Mouse (Mus musculus): ENCODE measurements around the gene Ror2. TPM values are rescaled to one million over a fixed set of nuclear protein-coding genes. Genes with fewer than 3 reads are reported as not detected.

Gene Ror2
- polyA plus RNA-seq, 1 experiment = not detected

DNA sequence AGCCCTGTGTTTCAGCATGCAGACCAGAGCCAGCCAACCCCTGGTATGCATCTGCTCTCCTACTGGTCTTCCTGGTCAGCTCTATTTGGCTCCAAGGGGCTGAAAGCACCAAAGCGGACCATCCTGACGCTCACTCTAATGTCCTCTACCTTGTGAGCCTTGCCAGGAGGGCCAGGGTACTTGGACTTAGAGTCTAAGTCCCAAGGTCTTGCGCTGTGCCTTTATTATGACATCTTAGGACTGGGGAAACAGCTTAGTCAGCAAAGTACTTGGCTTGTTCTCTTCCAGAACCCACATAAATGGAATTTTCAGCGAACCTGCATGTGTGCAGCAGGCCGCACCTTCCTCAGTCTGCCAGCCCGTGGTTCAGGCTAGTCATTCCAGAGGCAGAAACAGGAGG lies 93.6 kb downstream of the Ror2 start:
- Histone ChIP-seq H3K4me3 (replicated peaks; ENCODE audit: control insufficient read depth, low read depth, low read length) (no peak overlapping the region), H3K4me1 (ENCODE audit: control insufficient read depth, insufficient read depth, low read length) (no peaks in the 10 kb centered on the region), H3K27ac (ENCODE audit: control insufficient read depth, insufficient read depth, low read depth, low read length, poor library complexity) (no peak overlapping the region)
- 74% methylated on average over 6 of the region's 6 CpGs for WGBS
- TF ChIP-seq CTCF (IDR thresholded peaks at IDR 0.05; ENCODE audit: control insufficient read depth, insufficient read depth, low read length) (no peak), POLR2A (IDR thresholded peaks at IDR 0.05; ENCODE audit: borderline replicate concordance, control insufficient read depth, low read depth, low read length) (no peak)

- TF ChIP-seq CTCF (IDR thresholded peaks at IDR 0.05; ENCODE audit: control insufficient read depth, insufficient read depth, low read length) = no peak
- no peak for TF ChIP-seq POLR2A (IDR thresholded peaks at IDR 0.05; ENCODE audit: borderline replicate concordance, control insufficient read depth, low read depth, low read length)
- no peaks in the 10 kb centered on the region for H3K4me1 ChIP-seq (ENCODE audit: control insufficient read depth, insufficient read depth, low read length)
- WGBS = 67% methylated on average over 7 of the region's 7 CpGs
- no peak overlapping the region for H3K4me3 ChIP-seq (replicated peaks; ENCODE audit: control insufficient read depth, low read depth, low read length)
- no peak overlapping the region for H3K27ac ChIP-seq (ENCODE audit: control insufficient read depth, insufficient read depth, low read depth, low read length, poor library complexity)
These were observed 94.3 kb downstream of the Ror2 start for GRCm38 (mm10) chr13:53191657-53192056.

DNA sequence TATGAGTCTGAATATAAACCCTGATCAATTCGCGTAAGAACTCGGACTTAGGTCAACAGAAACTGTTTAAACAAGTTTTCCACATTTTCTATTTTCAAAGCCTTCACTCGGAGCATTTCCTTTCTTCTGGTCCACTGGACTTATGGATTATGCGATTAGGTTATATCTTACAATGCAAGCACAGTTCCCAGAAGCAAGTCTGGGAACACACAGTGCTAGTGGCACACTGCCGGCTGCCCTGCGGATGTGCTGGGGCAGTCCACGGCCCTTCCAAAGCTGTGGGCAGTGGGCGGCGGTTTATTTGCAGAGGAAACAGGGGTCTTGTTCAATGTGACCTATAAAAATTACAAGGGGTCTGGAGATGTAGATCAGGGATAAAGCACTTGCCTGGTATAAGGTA lies 97.0 kb downstream of the Ror2 start:
- WGBS = 86% methylated on average over 10 of the region's 10 CpGs
- no peak overlapping the region for H3K27ac ChIP-seq (ENCODE audit: control insufficient read depth, insufficient read depth, low read depth, low read length, poor library complexity)
- H3K4me1 ChIP-seq (ENCODE audit: control insufficient read depth, insufficient read depth, low read length) = no peaks in the 10 kb centered on the region
- TF ChIP-seq POLR2A (IDR thresholded peaks at IDR 0.05; ENCODE audit: borderline replicate concordance, control insufficient read depth, low read depth, low read length) = no peak
- no peak for TF ChIP-seq CTCF (IDR thresholded peaks at IDR 0.05; ENCODE audit: control insufficient read depth, insufficient read depth, low read length)
- no peak overlapping the region for H3K4me3 ChIP-seq (replicated peaks; ENCODE audit: control insufficient read depth, low read depth, low read length)

- Histone ChIP-seq H3K4me1 (ENCODE audit: control insufficient read depth, insufficient read depth, low read length) (no peaks in the 10 kb centered on the region), H3K4me3 (replicated peaks; ENCODE audit: control insufficient read depth, low read depth, low read length) (no peak overlapping the region), H3K27ac (ENCODE audit: control insufficient read depth, insufficient read depth, low read depth, low read length, poor library complexity) (no peak overlapping the region)
- TF ChIP-seq CTCF (IDR thresholded peaks at IDR 0.05; ENCODE audit: control insufficient read depth, insufficient read depth, low read length) = no peak
- no peak for TF ChIP-seq POLR2A (IDR thresholded peaks at IDR 0.05; ENCODE audit: borderline replicate concordance, control insufficient read depth, low read depth, low read length)
- 88% methylated on average over 1 of the region's 1 CpGs for WGBS
These were observed 101.1 kb downstream of the Ror2 start for GRCm38 (mm10) chr13:53184858-53185257.

DNA sequence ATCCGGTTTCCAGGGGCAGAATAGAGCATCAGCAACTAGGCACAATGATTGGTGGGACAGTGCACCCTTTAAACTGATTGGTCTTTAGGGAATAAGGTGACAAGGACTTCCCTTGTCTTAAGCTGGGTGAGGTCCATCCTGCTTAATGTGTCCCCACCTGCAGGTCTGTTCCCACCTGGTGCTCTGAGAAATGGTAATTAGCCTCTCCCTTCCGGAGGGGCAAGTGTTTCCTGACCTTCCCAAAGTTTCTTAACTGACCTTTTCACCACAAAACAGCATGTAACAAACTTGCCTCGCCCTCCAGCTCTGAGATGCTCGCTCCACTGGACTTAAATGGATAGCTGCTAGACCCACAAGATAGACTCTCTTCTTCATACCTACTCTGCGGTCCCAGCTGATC lies 101.8 kb downstream of the Ror2 start:
- Histone ChIP-seq H3K27ac (ENCODE audit: control insufficient read depth, insufficient read depth, low read depth, low read length, poor library complexity) (no peak overlapping the region), H3K4me3 (replicated peaks; ENCODE audit: control insufficient read depth, low read depth, low read length) (no peak overlapping the region), H3K4me1 (ENCODE audit: control insufficient read depth, insufficient read depth, low read length) (no peaks in the 10 kb centered on the region)
- WGBS = 71% methylated on average over 5 of the region's 5 CpGs
- TF ChIP-seq POLR2A (IDR thresholded peaks at IDR 0.05; ENCODE audit: borderline replicate concordance, control insufficient read depth, low read depth, low read length) (no peak), CTCF (IDR thresholded peaks at IDR 0.05; ENCODE audit: control insufficient read depth, insufficient read depth, low read length) (no peak)

DNA sequence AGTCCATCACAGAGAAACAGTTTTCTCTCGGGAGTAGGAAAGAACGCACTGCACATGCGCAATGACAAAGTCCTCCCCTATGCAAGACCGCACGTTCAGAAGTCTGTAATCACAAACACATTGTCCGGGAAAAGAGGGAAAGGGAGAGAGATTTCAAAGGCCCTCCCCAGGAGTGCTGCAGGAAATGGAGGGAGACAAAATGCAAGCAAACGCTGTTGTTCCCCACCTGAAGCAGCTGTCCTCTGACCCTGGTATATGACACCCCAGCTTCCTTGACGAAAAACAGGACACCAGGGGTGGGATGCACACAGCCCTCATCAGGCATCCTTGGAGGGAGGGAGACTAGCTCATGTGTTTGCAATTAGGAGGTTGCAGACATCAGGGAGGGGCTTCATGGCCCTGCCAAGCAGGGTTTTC lies 102.8 kb downstream of the Ror2 start:
- WGBS = 72% methylated on average over 8 of the region's 8 CpGs
- Histone ChIP-seq H3K4me1 (ENCODE audit: control insufficient read depth, insufficient read depth, low read length) (no peaks in the 10 kb centered on the region), H3K27ac (ENCODE audit: control insufficient read depth, insufficient read depth, low read depth, low read length, poor library complexity) (no peak overlapping the region), H3K4me3 (replicated peaks; ENCODE audit: control insufficient read depth, low read depth, low read length) (no peak overlapping the region)
- TF ChIP-seq POLR2A (IDR thresholded peaks at IDR 0.05; ENCODE audit: borderline replicate concordance, control insufficient read depth, low read depth, low read length) (no peak), CTCF (IDR thresholded peaks at IDR 0.05; ENCODE audit: control insufficient read depth, insufficient read depth, low read length) (no peak)

- no peaks in the 10 kb centered on the region for H3K4me1 ChIP-seq (ENCODE audit: control insufficient read depth, insufficient read depth, low read length)
- whole genome bisulfite sequencing = 37% methylated on average over 13 of the region's 13 CpGs
- no peak overlapping the region for H3K27ac ChIP-seq (ENCODE audit: control insufficient read depth, insufficient read depth, low read depth, low read length, poor library complexity)
- no peak overlapping the region for H3K4me3 ChIP-seq (replicated peaks; ENCODE audit: control insufficient read depth, low read depth, low read length)
- TF ChIP-seq CTCF (IDR thresholded peaks at IDR 0.05; ENCODE audit: control insufficient read depth, insufficient read depth, low read length) (no peak), POLR2A (IDR thresholded peaks at IDR 0.05; ENCODE audit: borderline replicate concordance, control insufficient read depth, low read depth, low read length) (no peak)
These were observed 107.3 kb downstream of the Ror2 start for GRCm38 (mm10) chr13:53178594-53178993.

- H3K4me1 ChIP-seq (ENCODE audit: control insufficient read depth, insufficient read depth, low read length) = no peaks in the 10 kb centered on the region
- TF ChIP-seq POLR2A (IDR thresholded peaks at IDR 0.05; ENCODE audit: borderline replicate concordance, control insufficient read depth, low read depth, low read length) (no peak), CTCF (IDR thresholded peaks at IDR 0.05; ENCODE audit: control insufficient read depth, insufficient read depth, low read length) (no peak)
- WGBS = 80% methylated on average over 4 of the region's 4 CpGs
- H3K27ac ChIP-seq (ENCODE audit: control insufficient read depth, insufficient read depth, low read depth, low read length, poor library complexity) = no peak overlapping the region
- no peak overlapping the region for H3K4me3 ChIP-seq (replicated peaks; ENCODE audit: control insufficient read depth, low read depth, low read length)
These were observed 107.8 kb downstream of the Ror2 start for GRCm38 (mm10) chr13:53178171-53178570.

- H3K27ac ChIP-seq (ENCODE audit: control insufficient read depth, insufficient read depth, low read depth, low read length, poor library complexity) = no peak overlapping the region
- WGBS = 76% methylated on average over 7 of the region's 7 CpGs
- H3K4me1 ChIP-seq (ENCODE audit: control insufficient read depth, insufficient read depth, low read length) = no peaks in the 10 kb centered on the region
- H3K4me3 ChIP-seq (replicated peaks; ENCODE audit: control insufficient read depth, low read depth, low read length) = no peak overlapping the region
- TF ChIP-seq POLR2A (IDR thresholded peaks at IDR 0.05; ENCODE audit: borderline replicate concordance, control insufficient read depth, low read depth, low read length) = no peak
- no peak for TF ChIP-seq CTCF (IDR thresholded peaks at IDR 0.05; ENCODE audit: control insufficient read depth, insufficient read depth, low read length)
These were observed 108.6 kb downstream of the Ror2 start for GRCm38 (mm10) chr13:53177424-53177718.

All from bone marrow, adult 2 months (tissue).